Mouse (Mus musculus) cerebellum, postnatal 4 days (tissue): ENCODE data around the gene Ttbk2.
A peak's percentile ranks its signal among the peaks of the same experiment; 100 is the strongest.

Experiments
- DNase-seq, 2 experiments: peaks; one replicate each; pipeline ENCODE4 v3.0.0; 2022; ENCODE audit warnings: low spot score in 2 of 2, mixed read lengths in 1 of 2

Gene Ttbk2

GRCm38 (mm10) chr2:120850424-120851082 is at the start of gene Ttbk2:
TSS of gene Ttbk2 (minus strand) at chr2:120850604.
- peak; percentile 99 for DNase-seq

GRCm38 (mm10) chr2:120896361-120896760 is 46.0 kb upstream of the Ttbk2 start:
- DNase-seq = no peak

- no peak for DNase-seq
These were observed 37.2 kb upstream of the Ttbk2 start for GRCm38 (mm10) chr2:120887601-120888000.

- no peak for DNase-seq
These were observed 22.8 kb upstream of the Ttbk2 start for GRCm38 (mm10) chr2:120873192-120873591.

GRCm38 (mm10) chr2:120871447-120872336 is 21.3 kb upstream of the Ttbk2 start:
- no peak for DNase-seq

GRCm38 (mm10) chr2:120867336-120867735 is 16.9 kb upstream of the Ttbk2 start:
- no peak for DNase-seq

GRCm38 (mm10) chr2:120866561-120866960 is 16.2 kb upstream of the Ttbk2 start:
- peak in 1 of 2 experiments; percentile 8 for DNase-seq

- no peak for DNase-seq
These were observed 13.0 kb upstream of the Ttbk2 start for GRCm38 (mm10) chr2:120863389-120863788.

- no peak for DNase-seq
These were observed 10.3 kb upstream of the Ttbk2 start for GRCm38 (mm10) chr2:120860699-120861098.

GRCm38 (mm10) chr2:120858131-120858530 is 7.7 kb upstream of the Ttbk2 start:
- no peak for DNase-seq

- no peak for DNase-seq
These were observed 2.7 kb upstream of the Ttbk2 start for GRCm38 (mm10) chr2:120853151-120853550.

- DNase-seq = no peak
These were observed 2.2 kb upstream of the Ttbk2 start for GRCm38 (mm10) chr2:120852626-120853025.

- DNase-seq = peak in 1 of 2 experiments; percentile 54
These were observed 668 bp downstream of the Ttbk2 start, which contains the start of gene Cdan1 for GRCm38 (mm10) chr2:120849449-120850423. TSS of gene Cdan1 (minus strand) at chr2:120850128.

GRCm38 (mm10) chr2:120845280-120845679 is 5.1 kb downstream of the Ttbk2 start:
- no peak for DNase-seq

GRCm38 (mm10) chr2:120843990-120844389 is 6.4 kb downstream of the Ttbk2 start:
- no peak for DNase-seq

GRCm38 (mm10) chr2:120841211-120841610 is 9.2 kb downstream of the Ttbk2 start:
- DNase-seq = no peak

GRCm38 (mm10) chr2:120835167-120835566 is 15.2 kb downstream of the Ttbk2 start:
- DNase-seq = no peak

- no peak for DNase-seq
These were observed 23.3 kb downstream of the Ttbk2 start for GRCm38 (mm10) chr2:120826936-120827638.

- no peak for DNase-seq
These were observed 80.0 kb downstream of the Ttbk2 start for GRCm38 (mm10) chr2:120770265-120770935.

GRCm38 (mm10) chr2:120761922-120762321 is 88.5 kb downstream of the Ttbk2 start:
- no peak for DNase-seq
